Mouse (Mus musculus) testis, adult 2 months (tissue): ENCODE results near the gene Kif1b. TPM values are rescaled to one million over a fixed set of nuclear protein-coding genes. Genes with fewer than 3 reads are reported as not detected.

Experiments used
- H3K27ac ChIP-seq: fragments of 200-500 bp; 2 replicates; pipeline ENCODE4 v1.5.1; 2012; ENCODE audit warnings: low read depth, low read length; ENCODE audit not compliant: control insufficient read depth, insufficient read depth
- H3K27me3 ChIP-seq: fragments of 200-500 bp; 2 replicates; pipeline ENCODE4 v1.6.1; 2012; ENCODE audit warnings: mild to moderate bottlenecking, low read length, moderate library complexity; ENCODE audit not compliant: control insufficient read depth, insufficient read depth
- H3K36me3 ChIP-seq: fragments of 200-500 bp; 2 replicates; pipeline ENCODE4 v1.6.1; 2012; ENCODE audit warnings: mild to moderate bottlenecking, low read length; ENCODE audit not compliant: control insufficient read depth, insufficient read depth
- H3K4me1 ChIP-seq: fragments of 200-500 bp; 2 replicates; pipeline ENCODE4 v1.6.1; 2012; ENCODE audit warnings: low read length; ENCODE audit not compliant: control insufficient read depth, insufficient read depth
- H3K4me3 ChIP-seq: fragments of 200-500 bp; 2 replicates; pipeline ENCODE4 v1.5.1; 2012; ENCODE audit warnings: low read depth, mild to moderate bottlenecking, low read length, moderate library complexity, mixed read lengths; ENCODE audit not compliant: control insufficient read depth
- CTCF ChIP-seq: fragments of 200-500 bp; IDR thresholded peaks from 2 replicates; pipeline ENCODE4 v1.5.1; 2012; ENCODE audit warnings: low read depth, mild to moderate bottlenecking, inconsistent platforms, low read length, moderate library complexity; ENCODE audit not compliant: control insufficient read depth, insufficient read depth, insufficient replicate concordance
- POLR2A ChIP-seq: fragments of 200-500 bp; IDR thresholded peaks from 2 replicates; pipeline ENCODE4 v1.6.1; 2012; ENCODE audit warnings: low read depth, mild to moderate bottlenecking, inconsistent platforms, low read length, moderate library complexity; ENCODE audit not compliant: control insufficient read depth
- polyA plus RNA-seq: library from polyadenylated mRNA; depleted of rRNA; stranded (reverse); fragments of >200 nt; gene quantifications from 2 replicates; pipeline ENCODE4 v1.2.3, GENCODE M21; 2012

Kif1b gene
- polyA plus RNA-seq, 1 experiment = 25.9 TPM

DNA sequence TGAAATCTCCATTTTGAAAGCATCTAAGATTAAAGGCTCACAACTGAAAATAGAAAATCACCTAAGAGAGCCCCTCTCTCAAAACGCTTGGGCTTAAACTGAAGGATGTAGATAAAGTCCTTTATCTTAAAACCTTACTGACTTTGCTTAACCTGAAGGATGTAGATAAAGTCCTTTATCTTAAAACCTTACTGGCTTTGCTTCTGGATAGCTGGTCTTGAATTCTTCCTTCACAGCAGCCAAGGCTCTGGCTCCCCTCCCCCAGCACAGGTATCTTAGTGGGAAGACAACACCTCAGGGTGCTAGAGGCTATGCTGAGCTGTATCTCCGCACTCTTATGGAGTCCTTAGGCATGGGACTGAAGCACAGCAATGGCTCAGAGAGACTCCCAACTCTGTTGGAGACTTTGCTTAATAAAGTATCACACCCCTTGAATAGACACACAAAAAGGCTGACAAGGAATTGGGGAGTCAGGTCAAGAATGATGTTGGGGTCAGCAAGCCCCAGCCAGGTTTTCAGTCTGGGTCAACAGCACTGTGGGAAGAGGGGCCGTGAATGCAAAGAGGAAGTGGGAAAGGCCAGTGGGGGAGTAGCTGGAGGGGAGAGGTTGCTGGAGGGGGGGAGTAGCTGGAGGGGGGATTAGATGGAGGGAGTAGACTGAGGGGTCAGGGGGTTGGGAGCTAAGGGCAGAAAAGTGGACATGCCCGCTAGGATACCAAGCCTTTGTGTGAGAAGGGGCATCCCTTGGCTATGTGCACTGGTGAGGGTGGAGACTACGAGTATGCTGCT is 32.1 kb upstream of the Kif1b start:
- no peak overlapping the region for H3K4me3 ChIP-seq
- no peak for TF ChIP-seq POLR2A
- no peak for TF ChIP-seq CTCF
- H3K27me3 ChIP-seq = no peaks in the 10 kb centered on the region
- H3K4me1 ChIP-seq = no peaks in the 10 kb centered on the region; the same call in 1 of the 2 replicates
- H3K27ac ChIP-seq = no peak overlapping the region
- H3K36me3 ChIP-seq = peaks cover 5% of the 10 kb centered on the region

DNA sequence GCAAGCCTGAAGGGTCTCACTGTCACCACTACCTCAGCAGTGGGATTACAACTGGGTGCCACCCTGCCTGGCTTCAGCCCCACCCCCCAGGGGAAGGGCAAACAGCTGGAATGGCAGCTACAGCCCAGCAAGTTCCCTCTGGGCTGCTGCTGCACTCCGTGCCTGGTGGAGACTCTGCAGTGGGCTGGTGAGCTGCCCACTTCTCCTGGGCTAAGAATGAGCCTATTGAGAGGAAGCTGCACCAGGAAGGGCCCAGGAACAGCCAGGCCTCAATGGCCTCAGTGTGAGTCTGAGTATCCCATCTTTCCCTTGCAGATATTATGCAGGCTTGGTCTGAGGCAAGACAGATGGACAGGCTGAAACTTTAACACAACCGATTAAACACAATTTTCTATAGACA is 30.6 kb upstream of the Kif1b start:
- Histone ChIP-seq H3K36me3 (peaks cover 9% of the 10 kb centered on the region), H3K27me3 (no peaks in the 10 kb centered on the region), H3K27ac (no peak overlapping the region), H3K4me3 (no peak overlapping the region), H3K4me1 (no peaks in the 10 kb centered on the region; the same call in 1 of the 2 replicates)
- TF ChIP-seq POLR2A (no peak), CTCF (no peak)

DNA sequence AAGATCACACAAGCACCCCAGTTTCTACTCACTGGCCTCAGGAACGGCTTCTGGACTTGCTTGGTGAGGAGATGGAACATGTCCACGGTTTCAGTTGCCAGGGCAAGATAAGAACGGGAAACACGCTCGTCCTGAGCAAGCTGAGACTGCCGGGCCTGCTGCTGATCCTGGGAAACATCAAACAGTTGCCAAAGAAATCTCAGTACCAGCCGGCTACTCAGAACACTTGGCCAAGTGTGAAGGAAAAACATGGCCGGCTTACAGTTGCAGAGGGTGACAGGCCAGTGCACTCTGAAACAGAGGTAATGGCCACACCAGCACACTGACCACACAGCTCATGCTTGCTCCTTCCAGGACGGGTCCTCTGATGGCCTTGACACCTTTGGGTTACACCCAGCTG is 29.9 kb upstream of the Kif1b start:
- TF ChIP-seq POLR2A = peak; percentile 17; the same call in 1 of the 2 replicates
- TF ChIP-seq CTCF = no peak; the same call in 1 of the 2 replicates
- peak overlapping the region; percentile 27 for H3K4me3 ChIP-seq
- H3K27ac ChIP-seq = no peak overlapping the region
- H3K36me3 ChIP-seq = peaks cover 9% of the 10 kb centered on the region
- no peaks in the 10 kb centered on the region; the same call in 1 of the 2 replicates for H3K4me1 ChIP-seq
- no peaks in the 10 kb centered on the region for H3K27me3 ChIP-seq

DNA sequence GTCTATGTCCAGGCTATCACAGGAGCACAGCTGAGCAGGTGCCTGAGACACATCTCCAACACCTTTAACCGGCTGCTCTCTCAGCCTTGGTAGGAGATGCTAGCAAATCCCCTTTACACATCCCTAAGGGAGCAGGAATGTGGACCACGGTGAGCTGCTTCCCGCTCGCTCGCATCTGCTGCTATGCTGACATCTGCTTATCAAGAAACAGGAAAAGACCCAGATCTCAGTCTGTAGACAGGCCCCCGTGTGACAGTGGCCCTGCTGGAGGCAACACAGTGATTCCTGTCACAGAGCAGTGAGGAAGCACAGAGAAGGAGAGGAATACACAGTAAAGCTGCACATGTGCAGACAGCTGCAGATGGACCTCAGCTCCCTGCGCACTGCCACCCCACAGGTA is 28.8 kb upstream of the Kif1b start:
- Histone ChIP-seq H3K36me3 (peaks cover 9% of the 10 kb centered on the region), H3K27me3 (no peaks in the 10 kb centered on the region), H3K4me1 (no peaks in the 10 kb centered on the region; the same call in 1 of the 2 replicates), H3K4me3 (peak overlapping the region; percentile 87), H3K27ac (no peak overlapping the region; the same call in 1 of the 2 replicates)
- TF ChIP-seq POLR2A = no peak
- TF ChIP-seq CTCF = no peak

DNA sequence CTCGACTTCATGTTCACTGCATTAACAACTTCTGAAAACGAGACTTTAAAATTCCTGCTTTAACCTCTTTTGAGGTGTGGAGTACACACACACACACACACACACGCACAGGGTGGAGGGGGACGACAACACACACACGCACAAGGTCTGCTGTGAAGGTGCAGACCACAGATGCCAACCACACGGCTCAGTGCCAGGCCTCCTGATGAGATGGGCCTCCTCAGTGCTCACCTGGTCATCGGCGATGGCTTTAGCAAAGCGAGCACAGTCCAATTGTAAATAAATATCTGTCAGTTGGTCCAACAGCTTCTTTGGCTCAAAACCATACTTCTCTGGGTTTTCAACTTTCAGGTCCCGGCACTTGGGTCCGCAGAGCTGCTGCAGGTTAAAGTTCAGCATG is 27.4 kb upstream of the Kif1b start:
- H3K27ac ChIP-seq = peak overlapping the region; percentile 76
- H3K27me3 ChIP-seq = no peaks in the 10 kb centered on the region
- H3K4me3 ChIP-seq = peak overlapping the region; percentile 87
- no peaks in the 10 kb centered on the region; the same call in 1 of the 2 replicates for H3K4me1 ChIP-seq
- H3K36me3 ChIP-seq = peaks cover 11% of the 10 kb centered on the region
- TF ChIP-seq POLR2A (no peak), CTCF (no peak)

DNA sequence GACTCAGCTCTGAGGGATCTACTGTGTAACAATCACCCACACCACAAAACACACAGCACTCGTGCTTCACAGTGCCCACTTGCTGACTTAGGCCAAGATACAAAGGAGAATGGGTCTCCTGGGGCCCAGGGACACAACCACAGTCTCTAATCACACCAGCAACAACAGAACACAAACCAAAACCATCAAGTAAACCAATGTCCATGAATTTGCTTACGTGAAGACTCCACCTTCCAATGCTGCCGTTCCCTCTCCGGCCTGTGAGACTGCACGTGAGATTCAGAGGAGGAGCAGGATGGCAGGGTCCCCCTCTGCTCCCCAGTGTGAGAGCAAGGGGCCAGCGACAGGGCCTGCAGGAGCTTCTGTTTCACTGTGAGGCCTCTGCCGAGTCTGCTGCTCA is 25.2 kb upstream of the Kif1b start:
- H3K27me3 ChIP-seq = no peaks in the 10 kb centered on the region
- no peak overlapping the region for H3K27ac ChIP-seq
- H3K36me3 ChIP-seq = peaks cover 12% of the 10 kb centered on the region
- H3K4me3 ChIP-seq = peak overlapping the region; percentile 51
- TF ChIP-seq CTCF (no peak), POLR2A (no peak)
- no peaks in the 10 kb centered on the region; the same call in 1 of the 2 replicates for H3K4me1 ChIP-seq

DNA sequence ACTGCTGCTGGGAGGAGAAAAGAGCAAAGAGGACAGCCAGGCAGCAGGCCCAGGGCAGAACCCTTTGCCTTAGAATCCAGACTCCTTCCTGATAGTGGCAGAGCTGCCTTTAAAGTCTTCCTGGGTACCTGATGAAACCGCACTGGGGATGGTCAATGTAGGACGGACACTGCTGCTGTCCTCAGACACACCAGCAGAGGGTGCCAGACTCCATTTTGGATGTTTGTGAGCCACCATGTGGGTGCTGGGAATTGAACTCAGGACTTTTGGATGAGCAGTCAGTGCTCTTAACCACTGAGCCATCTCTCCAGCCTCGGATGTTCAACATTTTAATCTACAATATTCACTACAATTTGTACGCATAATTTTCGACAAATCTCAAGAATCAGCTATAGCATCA is 23.0 kb upstream of the Kif1b start:
- no peaks in the 10 kb centered on the region for H3K27me3 ChIP-seq
- H3K4me3 ChIP-seq = no peak overlapping the region
- H3K4me1 ChIP-seq = no peaks in the 10 kb centered on the region
- H3K36me3 ChIP-seq = peaks cover 12% of the 10 kb centered on the region
- H3K27ac ChIP-seq = no peak overlapping the region
- no peak for TF ChIP-seq CTCF
- TF ChIP-seq POLR2A = no peak
